10 mouse cellular contexts compared by ENCODE assay signal in the genomic region with DNA sequence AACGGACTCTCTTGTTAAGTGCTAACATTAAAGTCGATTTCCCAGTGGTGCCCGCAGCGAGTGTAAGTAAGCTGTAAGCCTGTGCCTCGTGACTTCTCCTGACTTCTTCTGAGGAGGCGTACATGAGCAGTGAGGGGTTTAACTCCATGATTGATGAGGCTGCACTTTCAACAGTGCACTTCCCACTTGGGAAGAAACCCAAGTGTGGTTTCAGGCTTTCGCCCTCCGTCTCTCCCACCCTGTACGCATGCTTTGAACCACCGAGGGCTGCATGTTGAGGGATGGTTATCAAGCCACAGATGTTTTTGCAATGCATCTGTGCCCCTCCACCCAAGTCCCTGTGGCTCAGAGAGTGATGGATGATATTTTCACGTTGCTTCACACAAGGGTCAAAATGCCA. TPM values are rescaled to one million over a fixed set of nuclear protein-coding genes. Genes with fewer than 3 reads are reported as not detected.
A peak's percentile ranks its signal among the peaks of the same experiment; 100 is the strongest.
DNase-seq lines count a peak whose midpoint lies in the region; ATAC-seq lines count a peak whose summit lies in the region.
"Had no signal": no experiment of that assay in that cellular context is flagged by ENCODE, and none has a peak within 500 bp of the region (broad histone marks: within the 10 kb centered on the region; RNA-seq: fewer than 3 reads in every experiment).

No protein-coding gene starts in this region.

- peak; percentile 74 for ATAC-seq in kidney, embryonic 15.5 days (replicated peaks; ENCODE audit: low FRiP score)
- ATAC-seq in hindbrain, embryonic 13.5 days (ENCODE audit: low FRiP score), result no peak
- peak; percentile 50 for ATAC-seq in neural tube, embryonic 11.5 days (ENCODE audit: insufficient read depth, low FRiP score, low TSS enrichment)

- no peak overlapping the region for H3K9ac ChIP-seq in kidney, embryonic 15.5 days
- H3K9ac ChIP-seq in hindbrain, embryonic 13.5 days, result no peak overlapping the region
- H3K9ac ChIP-seq in neural tube, embryonic 11.5 days (ENCODE audit: low read length), result no peak overlapping the region

- no peaks in the 10 kb centered on the region for H3K36me3 ChIP-seq in kidney, embryonic 15.5 days
- H3K36me3 ChIP-seq in hindbrain, embryonic 13.5 days, result no peaks in the 10 kb centered on the region
- no peaks in the 10 kb centered on the region for H3K36me3 ChIP-seq in neural tube, embryonic 11.5 days (ENCODE audit: control insufficient read depth, insufficient read depth, low read length)

- H3K27ac ChIP-seq in kidney, embryonic 15.5 days, result peak overlapping the region; percentile 51
- no peak overlapping the region for H3K27ac ChIP-seq in hindbrain, embryonic 13.5 days
- H3K27ac ChIP-seq in neural tube, embryonic 11.5 days (ENCODE audit: low read depth, low read length), result peak overlapping the region; percentile 54

- H3K4me3 ChIP-seq in kidney, embryonic 15.5 days (replicated peaks), result no peak overlapping the region
- H3K4me3 ChIP-seq in hindbrain, embryonic 13.5 days, result no peak overlapping the region
- no peak overlapping the region for H3K4me3 ChIP-seq in neural tube, embryonic 11.5 days (ENCODE audit: low read depth, low read length)

- no peak for DNase-seq in kidney, postnatal 14 days
- DNase-seq in embryo, embryonic 11 days, result peak; percentile 79
- DNase-seq in neural tube, embryonic 11.5 days (ENCODE audit: low spot score), result peak; percentile 75
- no peak for DNase-seq in adrenal gland, adult 8-10 months
- no peak for DNase-seq in B cell, adult 2 months
- DNase-seq in ovary, postnatal 36 days (ENCODE audit: low spot score), result no peak
- DNase-seq: heart, postnatal 14 days; lung, postnatal 4 days had no signal

- H3K4me1 ChIP-seq in kidney, embryonic 15.5 days, result peaks cover 53% of the 10 kb centered on the region
- H3K4me1 ChIP-seq in hindbrain, embryonic 13.5 days (replicated peaks), result peaks cover 43% of the 10 kb centered on the region
- peaks cover 43% of the 10 kb centered on the region for H3K4me1 ChIP-seq in neural tube, embryonic 11.5 days (ENCODE audit: control insufficient read depth, insufficient read depth, low read length)

- H3K9me3 ChIP-seq in kidney, embryonic 15.5 days (replicated peaks), result no peaks in the 10 kb centered on the region
- no peaks in the 10 kb centered on the region for H3K9me3 ChIP-seq in hindbrain, embryonic 13.5 days
- no peaks in the 10 kb centered on the region for H3K9me3 ChIP-seq in neural tube, embryonic 11.5 days (ENCODE audit: control insufficient read depth, low read length)

- 9% methylated on average over 11 of the region's 11 CpGs for WGBS in kidney, embryonic 15.5 days
- WGBS in hindbrain, embryonic 13.5 days, result 13% methylated on average over 11 of the region's 11 CpGs
- WGBS in neural tube, embryonic 11.5 days, result 7% methylated on average over 11 of the region's 11 CpGs

- no peaks in the 10 kb centered on the region for H3K27me3 ChIP-seq in kidney, embryonic 15.5 days
- no peaks in the 10 kb centered on the region for H3K27me3 ChIP-seq in hindbrain, embryonic 13.5 days
- no peaks in the 10 kb centered on the region for H3K27me3 ChIP-seq in neural tube, embryonic 11.5 days (ENCODE audit: control insufficient read depth, insufficient read depth, low read length)

- H3K4me2 ChIP-seq in kidney, embryonic 15.5 days, result peak overlapping the region; percentile 17
- peak overlapping the region; percentile 25; the same call in 1 of the 2 replicates for H3K4me2 ChIP-seq in hindbrain, embryonic 13.5 days
- H3K4me2 ChIP-seq in neural tube, embryonic 11.5 days (ENCODE audit: low read depth), result 0 out of 2 replicates have a peak overlapping the region, but pooled peaks have one; percentile 10

RNA-seq across cellular contexts. Expression of gene Pygo1, which starts 47.5 kb away (rescaled TPM):
- polyA plus RNA-seq in kidney, embryonic 15.5 days (2015; fragmentation: Nextera tagmentation; extraction: Ambion mirVana), result 5.4 TPM in 2 replicates
- polyA plus RNA-seq in hindbrain, embryonic 13.5 days (2015; fragmentation: Nextera tagmentation; extraction: Ambion mirVana), result 13.3 and 13.6 TPM in 2 replicates
- polyA plus RNA-seq in neural tube, embryonic 11.5 days (2014; fragmentation: Nextera tagmentation; extraction: Ambion mirVana), result 11.0 and 11.9 TPM in 2 replicates
- total RNA-seq in adrenal gland, adult 8-10 months (2022), result 1 to 10 TPM; 4.8 to 8.4 (median 6.1) TPM

Comparison
In these comparisons a context has a peak if more than half of its experiments do, and no peak if none do; other contexts are left out.
1. DNase-seq: peak in embryo, embryonic 11 days (single experiment) and neural tube, embryonic 11.5 days (single experiment); none in kidney, postnatal 14 days (single experiment), adrenal gland, adult 8-10 months (single experiment), B cell, adult 2 months (0 of 2) and ovary, postnatal 36 days (single experiment).
2. Peak in every context shown above with its lines, with median percentiles within 50 percentile points of each other: H3K4me2 ChIP-seq.